Mouse (Mus musculus): ENCODE data around the gene Hoxd10.
A peak's percentile ranks its signal among the peaks of the same experiment; 100 is the strongest.

Gene Hoxd10

DNA sequence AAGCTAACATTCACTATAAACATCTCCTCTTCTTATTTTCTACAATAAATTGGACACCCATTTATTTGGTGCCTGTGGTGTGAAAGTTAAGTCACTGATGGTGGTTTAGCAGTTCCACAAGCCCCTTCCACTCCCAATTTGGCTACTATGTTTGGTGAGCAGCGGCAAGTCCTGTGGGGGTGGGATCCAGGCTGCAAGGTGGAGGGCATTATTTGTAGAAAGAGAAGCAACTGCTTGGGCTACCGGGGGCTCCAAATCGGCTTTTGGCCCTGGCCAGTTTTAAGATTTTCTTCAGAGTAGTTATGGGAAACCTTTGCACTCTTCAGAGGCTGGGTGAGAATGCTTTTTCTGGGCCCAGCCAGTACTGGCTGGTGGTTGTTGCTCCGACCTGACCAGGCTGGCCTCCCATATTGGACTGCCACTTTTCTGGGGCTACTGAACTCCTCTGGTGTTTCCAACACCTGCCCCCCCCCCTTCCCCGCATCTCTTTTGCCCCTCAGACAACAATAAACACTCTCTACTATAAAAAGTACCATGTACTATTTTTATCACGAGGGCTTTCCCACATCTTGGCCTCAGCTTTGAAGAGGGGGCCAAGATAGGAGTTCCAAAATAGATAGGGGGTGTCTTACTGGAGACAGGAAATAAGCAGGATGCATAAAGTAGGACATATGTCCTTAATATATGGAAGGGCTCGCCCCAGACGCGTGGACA is 40.2 kb downstream of the Hoxd10 start:
- peak in 1 of 2 experiments; percentile 9 for DNase-seq

DNA sequence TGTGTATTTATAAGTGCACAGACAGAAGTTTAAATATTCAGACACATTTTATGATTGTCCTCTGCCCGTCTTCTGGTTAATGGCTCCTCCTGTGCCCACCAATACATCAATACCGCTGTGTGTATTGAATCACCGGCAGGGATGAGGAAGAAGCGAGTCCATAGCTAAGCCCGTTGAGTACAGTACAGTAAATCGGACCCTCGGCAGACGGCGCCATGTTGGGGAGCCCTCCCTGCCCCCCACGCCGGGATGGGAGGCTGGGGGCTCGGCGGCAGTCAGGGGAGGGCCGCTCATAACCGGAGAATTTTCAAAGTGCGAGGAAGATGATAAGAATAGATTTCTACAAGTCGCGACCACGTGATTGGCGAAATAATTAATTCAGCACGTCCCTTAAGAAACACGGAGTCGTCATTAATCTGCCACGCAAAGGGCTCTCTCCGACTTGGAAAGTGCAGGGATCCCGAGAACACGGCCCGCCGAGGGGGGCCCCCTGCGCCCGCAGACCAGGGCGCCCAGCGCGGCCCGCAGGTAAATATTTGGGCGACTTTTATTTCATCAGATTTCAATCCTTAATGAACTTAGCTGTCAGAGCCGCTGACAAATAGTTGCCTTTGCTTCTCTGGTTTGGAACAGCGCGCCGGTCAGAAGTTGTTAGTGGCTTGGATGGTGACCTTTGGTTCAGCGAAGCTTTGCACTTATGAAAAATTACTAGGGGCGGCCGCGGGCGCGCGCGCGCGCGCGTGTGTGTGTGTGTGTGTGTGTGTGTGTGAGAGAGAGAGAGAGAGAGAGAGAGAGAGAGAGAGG is 41.0 kb downstream of the Hoxd10 start:
- peak; percentile 6 to 16 for DNase-seq

DNA sequence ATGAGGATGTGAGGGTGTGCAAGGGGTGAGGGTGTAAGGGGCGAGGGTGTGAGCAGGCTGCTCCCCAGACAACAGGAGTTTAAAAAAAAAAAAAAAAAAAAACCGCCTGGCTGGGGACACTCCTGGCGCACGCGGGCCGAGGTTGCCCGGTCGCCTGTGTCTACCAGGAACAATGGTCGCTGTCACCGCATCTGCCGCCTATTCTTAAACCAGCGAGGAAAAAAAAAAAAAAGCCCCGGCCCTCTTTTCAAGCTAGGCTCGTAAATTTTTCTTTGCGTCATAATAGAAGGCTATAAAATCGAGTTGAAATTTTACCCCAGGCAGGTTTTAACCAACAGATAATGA is 41.6 kb downstream of the Hoxd10 start:
- peak in 1 of 2 experiments; percentile 14 for DNase-seq

DNA sequence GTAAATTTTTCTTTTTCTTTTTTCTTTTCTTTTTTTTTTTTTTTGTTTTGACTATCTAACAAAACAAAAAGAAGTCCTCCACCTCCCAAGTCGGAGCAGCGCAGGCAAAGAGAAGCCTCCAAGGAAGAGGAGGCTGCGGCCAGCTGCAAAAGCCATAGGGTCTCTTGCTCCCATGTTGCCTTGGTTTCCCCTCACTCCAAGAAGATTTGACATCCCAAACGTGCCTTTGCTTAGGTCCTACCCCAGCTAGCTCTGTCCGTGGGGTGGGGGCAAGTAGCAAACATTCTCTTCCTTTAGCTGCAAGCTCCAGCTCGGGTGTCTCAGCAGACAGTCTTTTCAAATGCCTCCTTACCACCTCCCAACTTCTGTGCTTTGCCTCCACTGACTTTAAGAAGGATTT is 42.0 kb downstream of the Hoxd10 start:
- DNase-seq, result peak in 1 of 2 experiments; percentile 6

GRCm38 (mm10) chr2:74734451-74734850 is 42.7 kb downstream of the Hoxd10 start:
- peak; percentile 9 to 26 for DNase-seq

GRCm38 (mm10) chr2:74734996-74735811 is 43.5 kb downstream of the Hoxd10 start:
- DNase-seq, result peak; percentile 17 to 33

DNA sequence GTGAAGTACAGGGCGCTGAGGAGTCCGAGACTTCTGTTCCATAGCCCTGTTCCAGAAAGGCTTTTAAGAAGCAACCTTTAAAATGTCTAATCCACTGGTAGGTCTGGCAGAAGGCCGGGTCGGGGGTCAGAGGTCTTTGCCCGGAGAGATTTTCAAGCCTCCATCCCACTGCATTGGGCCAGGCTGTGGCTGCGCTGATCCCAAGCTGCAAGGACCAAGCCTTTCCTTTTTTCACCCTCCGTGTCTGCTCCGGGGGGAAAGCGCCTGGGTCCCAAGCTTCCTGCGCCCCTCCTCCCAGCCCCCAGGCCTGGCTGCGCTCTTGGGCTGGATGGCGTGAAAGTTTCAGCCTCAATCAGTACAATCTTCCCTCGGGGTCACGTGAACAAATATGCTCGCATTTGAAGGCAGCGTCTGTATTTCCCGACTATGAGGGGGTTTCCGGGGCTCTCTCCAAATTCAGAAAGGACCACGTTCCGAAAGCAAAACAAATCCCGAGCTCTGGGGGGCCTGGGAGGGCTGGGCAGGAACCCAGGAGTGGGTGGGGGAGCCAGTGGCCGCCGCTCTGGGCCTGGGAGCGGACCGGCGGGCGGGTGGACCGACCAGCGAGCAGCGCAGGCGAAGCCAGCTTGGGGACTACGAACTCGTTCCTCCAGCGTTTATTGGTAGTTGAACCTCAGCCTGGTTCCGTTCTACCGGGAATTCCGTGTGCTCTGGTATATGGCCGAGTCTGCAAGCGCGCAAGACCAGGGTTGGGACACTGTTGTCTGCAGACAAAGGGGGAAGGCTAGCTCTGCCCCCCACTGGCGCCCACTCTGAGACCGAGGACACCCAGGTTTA is 44.3 kb downstream of the Hoxd10 start:
- DNase-seq, result peak in 1 of 2 experiments; percentile 17

GRCm38 (mm10) chr2:74736688-74737577 is 45.2 kb downstream of the Hoxd10 start:
- peak in 1 of 2 experiments; percentile 13 for DNase-seq

- DNase-seq, result no peak
These were observed 45.9 kb downstream of the Hoxd10 start for GRCm38 (mm10) chr2:74737578-74738070.

- DNase-seq, result peak; percentile 5 to 11
These were observed 47.1 kb downstream of the Hoxd10 start for GRCm38 (mm10) chr2:74738623-74739475.

- no peak for DNase-seq
These were observed 47.7 kb downstream of the Hoxd10 start for GRCm38 (mm10) chr2:74739476-74739800.

GRCm38 (mm10) chr2:74739869-74740268 is 48.1 kb downstream of the Hoxd10 start:
- DNase-seq, result no peak

- peak; percentile 35 to 42 for DNase-seq
These were observed 48.8 kb downstream of the Hoxd10 start for GRCm38 (mm10) chr2:74740311-74741091.

- DNase-seq, result no peak
These were observed 49.7 kb downstream of the Hoxd10 start for GRCm38 (mm10) chr2:74741252-74741978.

- no peak for DNase-seq
These were observed 50.2 kb downstream of the Hoxd10 start for GRCm38 (mm10) chr2:74741979-74742277.

All from cerebellum, postnatal 10 days (tissue).